Mouse (Mus musculus) macrophage (primary cell): ENCODE results near the gene Slc35e4. TPM values are rescaled to one million over a fixed set of nuclear protein-coding genes. Genes with fewer than 3 reads are reported as not detected.
"Not testable (repeated sequence)": the region's sequence is repeated elsewhere in the genome, so short reads cannot be mapped to it uniquely, and the experiment has no call there.

ENCODE experiments used
- H3K27ac ChIP-seq: fragments of 350-480 bp; formaldehyde crosslinking; 2 replicates; pipeline ENCODE4 v1.9.0; 2021
- H3K36me3 ChIP-seq: fragments of 350-480 bp; formaldehyde crosslinking; 2 replicates; pipeline ENCODE4 v1.9.0; 2021; ENCODE audit errors: inconsistent target
- H3K4me3 ChIP-seq: fragments of 350-480 bp; formaldehyde crosslinking; 2 replicates; pipeline ENCODE4 v1.9.0; 2021; ENCODE audit errors: inconsistent target
- H3K79me2 ChIP-seq: fragments of 350-480 bp; formaldehyde crosslinking; 2 replicates; pipeline ENCODE4 v1.9.0; 2021; ENCODE audit errors: inconsistent target
- WGBS: methylation state at CpG from one replicate; pipeline ENCODE4 v1.1.7; 2026; ENCODE audit warnings: inconsistent platforms; ENCODE audit not compliant: missing documents; 5-methylcytosine and 5-hydroxymethylcytosine counted together
- polyA plus RNA-seq: library from polyadenylated mRNA; stranded (reverse); fragments of 250-400 nt; gene quantifications from 3 replicates; pipeline ENCODE4 v1.2.4, GENCODE M21; 2018; ENCODE audit warnings: inconsistent platforms
- total RNA-seq, 78 experiments: library from RNA; depleted of rRNA; stranded (reverse); fragments of 250-400 nt; gene quantifications; 1 replicate in 9 of 78; 2 replicates in 24 of 78; 3 replicates in 43 of 78; 4 replicates in 2 of 78; pipeline ENCODE4 v1.2.4; 2018; ENCODE audit warnings: inconsistent platforms in 56 of 78

Slc35e4 gene
- 10 to 100 TPM in 4 of 26 experiments, 1 to 10 TPM in 22; 2.2 to 16.6 (median 5.0) TPM for total RNA-seq (2018; cell fraction: chromatin; rRNA removed)
- 10 to 100 TPM in 15 of 26 experiments, 1 to 10 TPM in 11; 5.3 to 27.6 (median 13.8) TPM for total RNA-seq (2018; cell fraction: cytosol; rRNA removed)
- total RNA-seq (2018; cell fraction: nucleus; rRNA removed) = 10 to 100 TPM in 15 of 26 experiments, 1 to 10 TPM in 11; 5.4 to 25.1 (median 10.6) TPM
- 7.6 to 21.0 TPM (median 11.5 TPM) in 3 replicates for polyA plus RNA-seq

GRCm38 (mm10) chr11:3914109-3914840, at the start of gene Slc35e4:
Gene Slc35e4, minus strand, starts transcription at chr11:3914664.
- peak within 1 kb of the TSS; percentile 91 for H3K27ac ChIP-seq
- peaks cover 42% of the 10 kb centered on the region for H3K79me2 ChIP-seq
- 0% methylated on average over 24 of the region's 28 CpGs for WGBS
- peaks cover 3% of the 10 kb centered on the region; the same call in 1 of the 2 replicates for H3K36me3 ChIP-seq
- peak within 1 kb of the TSS; percentile 86 for H3K4me3 ChIP-seq

- WGBS = under 1% methylated on average over 31 of the region's 31 CpGs
- Histone ChIP-seq H3K27ac (peak within 1 kb of the TSS; percentile 65), H3K79me2 (peaks cover 38% of the 10 kb centered on the region), H3K36me3 (peaks cover 12% of the 10 kb centered on the region), H3K4me3 (peak within 1 kb of the TSS; percentile 93)
These were observed 49.3 kb upstream of the Slc35e4 start, which contains the start of gene Pes1 for GRCm38 (mm10) chr11:3963610-3964415. Gene Pes1, plus strand, starts transcription at chr11:3963975.

- WGBS = 80% methylated on average over 10 of the region's 10 CpGs
- peak overlapping the region; percentile 65 for H3K27ac ChIP-seq
These were observed 48.7 kb upstream of the Slc35e4 start for GRCm38 (mm10) chr11:3963155-3963554.

GRCm38 (mm10) chr11:3961761-3962160, 47.3 kb upstream of the Slc35e4 start:
- H3K27ac ChIP-seq = no peak overlapping the region
- WGBS = 83% methylated on average over 3 of the region's 3 CpGs
- H3K4me3 ChIP-seq = no peak overlapping the region
- H3K79me2 ChIP-seq = peaks cover 21% of the 10 kb centered on the region
- no peaks in the 10 kb centered on the region for H3K36me3 ChIP-seq

More at GRCm38 (mm10) chr11:3963155-3963554, 48.7 kb upstream of the Slc35e4 start:
- Histone ChIP-seq H3K79me2 (peaks cover 35% of the 10 kb centered on the region), H3K4me3 (peak overlapping the region; percentile 93), H3K36me3 (peaks cover 7% of the 10 kb centered on the region)

DNA sequence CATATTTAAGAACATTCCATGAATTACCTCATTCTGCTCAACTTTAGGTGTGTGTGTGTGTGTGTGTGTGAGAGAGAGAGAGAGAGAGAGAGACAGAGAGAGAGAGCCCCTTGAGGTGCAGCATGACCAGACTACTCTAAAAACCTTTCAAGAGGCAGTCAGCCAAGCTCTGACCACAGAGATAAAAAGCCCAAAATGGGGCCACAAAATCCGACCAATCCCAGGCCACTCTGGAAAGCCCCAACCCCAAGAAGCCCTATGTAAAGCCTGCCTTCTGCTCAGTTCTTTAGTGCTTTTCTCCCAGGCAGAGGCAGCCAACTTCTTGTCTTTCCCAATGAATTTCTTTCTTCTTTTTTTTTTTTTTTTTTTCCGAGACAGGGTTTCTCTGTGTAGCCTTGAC, 46.4 kb upstream of the Slc35e4 start:
- H3K27ac ChIP-seq = no peak overlapping the region
- H3K36me3 ChIP-seq = no peaks in the 10 kb centered on the region
- H3K79me2 ChIP-seq = peaks cover 12% of the 10 kb centered on the region
- H3K4me3 ChIP-seq = no peak overlapping the region
- WGBS = 50% methylated on average over 1 of the region's 2 CpGs

DNA sequence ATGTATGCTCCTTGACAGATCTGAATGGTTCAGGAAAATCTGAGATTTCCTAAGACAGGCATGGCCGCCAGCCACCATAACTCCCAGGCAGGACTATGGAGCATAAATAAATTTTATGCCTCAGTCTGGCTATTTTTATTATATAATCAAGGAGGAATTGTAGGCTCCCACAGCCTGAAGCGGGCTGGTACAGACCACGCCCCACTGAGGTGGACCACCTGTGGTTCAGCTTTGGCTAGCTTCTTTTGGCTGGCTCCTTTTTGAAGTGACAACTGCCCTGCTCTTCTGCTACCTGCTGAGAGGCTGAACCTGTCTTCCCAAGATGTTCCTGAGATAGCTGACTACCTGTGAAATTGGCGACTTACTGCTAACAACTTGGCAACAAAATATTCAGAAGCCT, 40.9 kb upstream of the Slc35e4 start:
- 74% methylated on average over 4 of the region's 4 CpGs for WGBS
- H3K36me3 ChIP-seq, H3K4me3 ChIP-seq, H3K79me2 ChIP-seq, H3K27ac ChIP-seq: not testable (repeated sequence)

DNA sequence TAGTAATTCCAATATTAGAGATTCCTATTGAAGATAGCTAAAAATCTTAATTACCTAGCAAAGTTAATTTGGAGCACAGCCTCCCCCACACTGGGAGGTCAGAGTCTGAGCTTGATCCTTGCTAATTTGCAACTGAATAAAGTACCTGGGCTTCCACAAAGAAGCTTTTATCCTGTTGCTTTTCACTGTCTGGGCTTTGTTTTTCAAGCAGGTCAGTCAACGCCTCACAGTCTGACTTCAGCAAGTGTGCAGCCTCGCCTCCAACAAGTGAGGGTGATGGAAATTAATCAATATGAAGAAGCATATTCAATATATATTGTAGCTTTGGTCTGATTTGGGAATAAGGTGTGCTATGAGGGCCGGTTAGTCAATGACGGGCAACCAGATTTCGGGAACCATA, 40.4 kb upstream of the Slc35e4 start:
- H3K79me2 ChIP-seq, H3K27ac ChIP-seq, H3K4me3 ChIP-seq, H3K36me3 ChIP-seq: not testable (repeated sequence)
- WGBS = 88% methylated on average over 5 of the region's 5 CpGs

DNA sequence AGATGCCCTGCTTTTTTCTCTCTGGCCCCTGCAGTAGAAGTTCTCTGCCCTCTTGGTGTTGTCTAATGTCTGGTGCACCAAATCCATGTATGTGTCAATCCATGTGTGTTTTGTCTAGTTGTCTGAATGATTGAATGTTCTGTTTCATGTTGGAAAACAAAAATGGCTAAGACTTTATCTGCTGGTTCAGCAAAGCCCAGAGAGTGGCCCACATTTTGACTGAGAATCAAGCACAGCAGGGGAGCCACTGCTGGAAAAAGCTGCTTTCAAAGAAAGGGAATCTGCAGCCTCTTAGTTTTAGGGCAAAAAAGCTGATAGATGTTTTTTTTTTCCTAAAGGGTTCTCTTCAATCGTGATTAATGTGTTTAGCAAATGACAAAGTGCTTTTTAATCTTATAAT, 31.9 kb upstream of the Slc35e4 start:
- Histone ChIP-seq H3K79me2 (no peaks in the 10 kb centered on the region), H3K4me3 (no peak overlapping the region), H3K27ac (no peak overlapping the region), H3K36me3 (no peaks in the 10 kb centered on the region)
- WGBS = 40% methylated on average over 1 of the region's 1 CpGs

- 96% methylated on average over 7 of the region's 7 CpGs for WGBS
- Histone ChIP-seq H3K36me3 (no peaks in the 10 kb centered on the region), H3K27ac (no peak overlapping the region), H3K4me3 (no peak overlapping the region), H3K79me2 (no peaks in the 10 kb centered on the region)
These were observed 26.9 kb upstream of the Slc35e4 start for GRCm38 (mm10) chr11:3941371-3941770.

- Histone ChIP-seq H3K79me2 (no peaks in the 10 kb centered on the region), H3K4me3 (no peak overlapping the region), H3K27ac (no peak overlapping the region), H3K36me3 (no peaks in the 10 kb centered on the region)
- 94% methylated on average over 13 of the region's 13 CpGs for WGBS
These were observed 22.9 kb upstream of the Slc35e4 start for GRCm38 (mm10) chr11:3937321-3937874.

- Histone ChIP-seq H3K4me3 (no peak overlapping the region), H3K36me3 (no peaks in the 10 kb centered on the region), H3K27ac (no peak overlapping the region), H3K79me2 (no peaks in the 10 kb centered on the region)
- 95% methylated on average over 3 of the region's 3 CpGs for WGBS
These were observed 21.9 kb upstream of the Slc35e4 start for GRCm38 (mm10) chr11:3936318-3936717.

- Histone ChIP-seq H3K4me3 (no peak overlapping the region), H3K79me2 (no peaks in the 10 kb centered on the region), H3K36me3 (no peaks in the 10 kb centered on the region), H3K27ac (no peak overlapping the region)
- WGBS = 77% methylated on average over 4 of the region's 4 CpGs
These were observed 20.7 kb upstream of the Slc35e4 start for GRCm38 (mm10) chr11:3935135-3935534.

GRCm38 (mm10) chr11:3933756-3934285, 19.4 kb upstream of the Slc35e4 start:
- 97% methylated on average over 8 of the region's 9 CpGs for WGBS
- Histone ChIP-seq H3K27ac (no peak overlapping the region), H3K36me3 (no peaks in the 10 kb centered on the region), H3K79me2 (peaks cover 9% of the 10 kb centered on the region; the same call in 1 of the 2 replicates), H3K4me3 (no peak overlapping the region)

- WGBS = under 1% methylated on average over 15 of the region's 26 CpGs
- Histone ChIP-seq H3K79me2 (peaks cover 10% of the 10 kb centered on the region; the same call in 1 of the 2 replicates), H3K27ac (peak within 1 kb of the TSS; percentile 42), H3K36me3 (peaks cover 11% of the 10 kb centered on the region), H3K4me3 (peak within 1 kb of the TSS; percentile 57)
These were observed 17.2 kb upstream of the Slc35e4 start, which contains the start of gene Tcn2 for GRCm38 (mm10) chr11:3931511-3932211. Gene Tcn2, minus strand, starts transcription at chr11:3932159.
